Mouse (Mus musculus): ENCODE data around the gene Ppig.
"Not testable (repeated sequence)": the region's sequence is repeated elsewhere in the genome, so short reads cannot be mapped to it uniquely, and the experiment has no call there.

The Ppig gene

DNA sequence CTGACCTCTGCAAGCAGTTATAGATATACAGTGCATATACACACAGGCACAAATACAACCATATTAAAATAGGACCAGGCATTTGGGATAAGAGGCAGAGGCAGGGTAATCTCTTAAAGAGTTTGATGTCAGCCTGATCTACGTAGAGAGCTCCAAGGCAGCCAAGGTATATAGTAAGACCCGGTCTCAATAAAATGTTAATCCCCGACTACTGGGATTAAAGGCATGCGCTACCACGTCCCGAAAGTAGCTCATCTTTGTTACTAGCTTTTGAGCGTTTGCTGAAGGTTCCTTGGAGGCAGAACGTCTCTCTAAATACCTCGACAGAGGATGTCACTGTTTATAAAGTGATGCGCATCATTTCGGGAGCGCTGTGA, at the start of gene Ppig:
Gene Ppig, plus strand, starts transcription at position 273 of the 377 bp plus-strand sequence.
- in situ Hi-C loops (cut with MseI, MboI): no loop called here

DNA sequence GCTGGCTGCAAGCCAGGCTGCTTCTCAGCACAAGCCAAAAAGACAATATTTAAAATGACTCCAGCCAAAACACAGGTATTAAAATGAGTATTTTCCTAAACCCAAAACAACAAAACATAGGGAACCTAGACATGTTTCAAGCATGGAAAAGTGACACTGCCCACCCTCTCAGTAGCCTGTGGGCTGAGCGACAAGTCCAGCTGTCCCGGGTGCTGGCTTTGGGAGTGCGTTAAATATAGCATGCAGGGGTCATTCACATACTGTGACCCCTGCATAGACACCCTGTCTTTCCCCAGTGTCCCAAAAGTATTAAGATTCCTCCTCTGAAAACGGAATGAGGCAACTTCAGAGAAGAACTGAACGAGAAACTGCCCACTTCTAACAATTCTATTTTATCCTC, 48.6 kb upstream of the Ppig start:
- in situ Hi-C loops (cut with MseI, MboI): no loop called here

DNA sequence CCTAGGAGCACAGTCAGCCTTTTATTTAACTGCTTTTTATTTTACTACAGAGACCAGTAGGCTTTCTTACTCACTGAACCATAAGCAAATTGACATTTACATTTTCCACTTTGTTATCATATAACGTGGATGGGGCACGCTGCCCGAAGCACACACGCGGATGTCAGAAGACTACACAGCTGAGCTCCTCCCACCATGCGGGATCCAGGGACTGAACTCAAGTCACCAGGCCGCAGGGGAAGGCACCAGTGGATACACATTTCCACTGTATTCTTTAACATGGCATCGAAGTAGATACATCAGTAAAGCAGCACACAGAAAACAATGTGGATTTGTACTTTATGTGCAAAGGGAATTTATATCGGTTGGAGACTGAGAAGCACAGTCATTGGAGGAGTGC, 47.1 kb upstream of the Ppig start:
- in situ Hi-C loops (cut with MseI, MboI): no loop called here

DNA sequence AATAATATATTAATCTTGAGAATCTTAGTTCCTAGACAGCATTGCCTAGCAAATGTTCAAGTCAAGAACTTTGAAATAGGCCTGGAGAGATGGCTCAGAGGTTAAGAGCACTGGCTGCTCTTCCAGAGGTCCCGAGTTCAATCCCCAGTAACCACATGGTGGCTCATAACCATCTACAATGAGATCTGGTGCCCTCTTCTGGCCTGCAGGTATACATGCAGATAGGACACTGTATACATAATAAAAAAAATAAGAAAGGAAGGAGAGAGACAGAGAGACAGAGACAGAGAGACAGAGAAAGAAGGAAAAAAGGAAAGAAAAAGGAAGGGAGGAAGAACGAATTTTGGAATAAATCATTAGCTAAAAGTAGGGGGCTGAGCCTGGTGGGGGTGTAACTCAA, 45.6 kb upstream of the Ppig start:
- in situ Hi-C loops (cut with MseI, MboI): no loop called here

DNA sequence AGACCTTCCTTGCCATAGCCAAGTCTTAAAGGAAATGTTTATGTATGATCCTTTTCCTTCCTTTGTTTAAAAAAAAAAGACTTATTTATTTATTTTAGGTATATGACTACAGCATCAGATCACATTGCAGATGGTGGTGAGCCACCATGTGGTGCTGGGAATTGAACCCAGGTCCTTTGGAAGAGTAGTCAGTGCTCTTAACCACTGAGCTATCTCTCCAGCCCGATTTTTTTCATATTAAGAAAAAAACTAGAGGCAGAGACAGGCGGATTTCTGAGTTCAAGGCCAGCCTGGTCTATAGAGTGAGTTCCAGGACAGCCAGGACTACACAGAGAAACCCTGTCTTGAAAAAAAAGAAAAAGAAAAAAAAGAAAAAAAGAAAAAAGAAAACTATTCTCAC, 45.1 kb upstream of the Ppig start:
- in situ Hi-C loops (cut with MseI, MboI): not testable (repeated sequence)

DNA sequence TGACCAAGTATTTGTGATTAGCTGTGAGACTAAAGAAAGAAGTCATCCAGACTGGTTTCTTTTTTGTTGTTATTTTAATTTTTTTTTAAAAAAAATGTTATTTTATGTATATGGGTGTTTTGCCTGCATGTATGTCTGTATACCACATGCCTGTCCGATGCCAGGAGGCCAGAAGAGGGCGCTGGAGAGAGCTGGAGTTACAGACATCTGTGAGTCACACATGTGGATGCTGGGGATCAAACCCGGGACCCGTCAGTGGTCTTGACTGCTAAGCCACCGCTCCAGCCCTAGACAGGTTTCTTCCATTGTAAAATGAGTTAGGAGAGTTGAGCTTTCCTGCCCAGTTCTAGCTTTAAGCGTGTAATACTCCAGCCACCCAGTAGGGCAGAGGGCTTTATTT, 42.4 kb upstream of the Ppig start:
- in situ Hi-C loops (cut with MseI, MboI): no loop called here

DNA sequence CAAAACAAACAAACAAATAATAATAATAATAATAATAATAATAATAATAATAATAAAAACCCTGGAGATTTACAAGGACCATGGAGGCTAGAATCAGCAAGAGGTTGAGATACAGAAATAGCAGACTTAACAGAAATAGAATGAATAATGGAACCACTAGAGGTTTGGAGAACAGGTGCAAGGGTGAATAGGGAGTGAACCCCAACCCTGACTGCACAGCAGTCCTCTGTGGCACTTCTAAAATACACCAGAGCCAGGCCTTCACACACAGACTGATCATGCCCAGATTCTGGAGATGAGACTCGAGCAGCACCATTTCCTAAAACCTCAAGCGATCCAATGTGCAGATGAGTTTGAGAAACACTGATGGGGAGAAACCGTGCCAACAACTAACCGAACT, 40.4 kb upstream of the Ppig start:
- in situ Hi-C loops (cut with MseI, MboI): no loop called here

DNA sequence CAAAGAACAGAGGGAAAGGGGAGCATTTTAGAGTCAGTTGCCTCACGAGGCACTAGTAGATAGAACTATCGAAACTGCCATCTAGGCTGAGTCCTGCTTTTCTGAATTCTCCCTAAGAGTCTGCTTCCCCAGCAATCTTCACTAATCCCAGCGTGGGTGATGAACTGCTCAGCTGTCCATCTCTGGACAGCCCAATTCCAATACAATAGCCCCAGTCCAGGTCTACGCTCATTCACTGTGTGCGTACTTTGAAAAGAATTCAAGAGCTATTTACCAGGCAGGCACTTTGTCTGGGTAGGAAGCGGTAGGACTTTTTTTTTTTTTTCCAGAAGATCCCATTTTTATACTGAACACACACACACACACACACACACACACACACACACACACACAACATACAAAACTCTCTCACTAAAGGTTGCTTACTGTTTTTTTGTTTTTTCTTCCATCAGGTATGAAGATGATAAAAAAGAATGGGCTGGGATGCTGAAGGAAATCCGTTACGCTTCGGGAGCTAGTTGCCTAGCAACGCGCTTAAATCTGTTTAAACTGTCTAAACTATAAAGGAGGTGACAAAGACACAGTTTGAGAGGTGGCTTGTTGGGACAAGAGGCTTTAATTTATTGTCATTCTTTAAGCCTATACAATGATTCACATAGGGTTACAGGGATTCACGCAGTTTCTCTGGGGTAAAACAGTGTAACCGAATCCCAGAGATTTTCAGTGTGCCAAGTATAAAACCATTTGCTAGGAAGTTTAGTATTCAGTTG, 39.1 kb upstream of the Ppig start:
- in situ Hi-C loops (cut with MseI, MboI): no loop called here

DNA sequence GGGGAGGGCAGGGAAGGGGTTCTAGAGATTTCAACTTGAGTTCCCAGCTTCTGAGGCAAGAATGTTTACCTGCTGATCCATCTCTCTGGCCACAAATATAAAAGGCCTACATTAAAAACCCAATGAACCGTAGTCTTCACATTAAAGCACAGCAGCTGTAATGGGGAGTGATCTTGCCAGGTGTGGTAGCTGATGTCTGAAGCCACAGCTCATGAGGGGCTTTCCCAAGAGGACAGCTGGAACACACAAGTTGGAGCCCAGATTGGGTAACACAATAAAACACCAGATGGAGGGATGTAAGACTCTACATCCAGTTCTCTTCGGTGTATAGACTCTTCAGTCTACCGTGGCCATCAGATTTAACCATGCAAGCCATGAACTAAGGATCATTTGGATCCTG, 37.9 kb upstream of the Ppig start:
- in situ Hi-C loops (cut with MseI, MboI): no loop called here

DNA sequence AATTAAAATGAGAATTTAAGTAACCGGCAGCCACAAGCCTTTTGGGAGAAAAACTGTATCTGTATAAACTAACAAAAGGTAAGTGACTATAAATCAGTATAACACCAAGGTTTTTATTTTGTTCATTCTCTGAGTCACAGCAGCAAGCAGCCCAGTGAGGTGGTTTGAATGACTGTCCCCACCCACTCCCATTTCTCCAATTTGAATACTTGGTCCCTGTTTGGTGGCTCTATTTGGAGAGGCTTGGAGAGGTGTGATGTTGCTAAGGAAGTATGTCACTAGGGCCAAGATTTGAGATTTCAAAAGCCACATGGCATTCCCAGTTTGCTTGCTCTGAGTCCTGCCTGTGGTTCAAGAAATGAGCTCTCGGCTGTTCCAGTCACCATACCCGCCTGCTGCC, 32.1 kb upstream of the Ppig start:
- in situ Hi-C loops (cut with MseI, MboI): no loop called here

DNA sequence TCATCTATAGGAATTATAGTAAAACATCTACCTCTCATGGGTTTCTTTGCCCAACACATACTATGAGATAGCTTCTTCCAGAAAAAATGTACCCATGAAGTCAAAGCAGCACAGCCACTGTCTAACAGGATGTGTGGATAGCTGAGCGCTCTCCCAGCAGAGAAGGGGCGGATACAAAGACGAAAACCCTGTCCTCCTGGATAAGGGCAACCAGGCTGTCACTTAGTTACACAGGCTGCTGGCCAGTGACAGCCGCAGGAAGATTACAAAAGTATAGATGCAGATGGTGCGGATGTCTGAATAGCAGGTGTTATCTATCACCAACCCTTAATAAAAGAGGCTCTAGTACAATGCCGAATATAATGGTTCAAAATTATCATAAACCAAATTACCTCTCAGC, 31.5 kb upstream of the Ppig start:
- in situ Hi-C loops (cut with MseI, MboI): no loop called here

DNA sequence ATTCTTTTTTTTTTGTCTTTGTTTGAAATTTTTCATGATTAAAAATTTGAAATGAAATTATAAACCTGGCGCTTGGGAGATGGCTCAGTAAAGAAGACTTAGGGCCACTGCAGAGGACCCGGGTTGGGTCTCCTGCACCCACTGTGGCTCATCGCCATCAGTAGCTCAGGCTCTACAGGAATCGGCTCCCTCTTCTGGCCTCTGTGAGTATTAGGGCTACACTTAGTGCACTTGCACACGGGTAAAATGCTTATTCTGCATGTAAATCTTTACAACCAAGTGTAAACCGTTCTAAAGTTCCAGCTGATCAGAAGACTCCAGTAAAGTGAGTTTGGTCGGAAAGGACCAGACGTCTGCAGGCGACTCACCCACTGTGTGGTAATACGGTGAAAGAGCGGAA, 28.8 kb upstream of the Ppig start:
- in situ Hi-C loops (cut with MseI, MboI): no loop called here

DNA sequence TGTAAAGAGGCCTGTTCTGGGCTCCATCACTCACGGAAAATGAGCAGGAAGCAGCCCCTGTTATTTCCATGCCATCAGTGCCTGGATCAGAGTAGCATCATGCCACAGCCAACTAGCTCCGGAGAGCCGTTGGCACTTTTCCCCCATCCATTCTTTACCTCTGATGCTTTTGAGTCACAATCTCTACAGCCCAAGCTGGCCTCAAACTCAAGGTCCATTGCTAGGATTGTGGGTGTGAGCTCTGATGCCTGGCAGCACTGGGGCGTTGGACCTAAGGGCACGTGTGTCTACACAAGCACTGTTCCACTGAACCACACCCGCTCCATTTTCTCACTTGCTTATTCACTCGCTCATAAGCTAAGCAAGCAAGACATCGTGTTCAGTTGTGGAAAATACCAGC, 21.9 kb upstream of the Ppig start:
- in situ Hi-C loops (cut with MseI, MboI): no loop called here

DNA sequence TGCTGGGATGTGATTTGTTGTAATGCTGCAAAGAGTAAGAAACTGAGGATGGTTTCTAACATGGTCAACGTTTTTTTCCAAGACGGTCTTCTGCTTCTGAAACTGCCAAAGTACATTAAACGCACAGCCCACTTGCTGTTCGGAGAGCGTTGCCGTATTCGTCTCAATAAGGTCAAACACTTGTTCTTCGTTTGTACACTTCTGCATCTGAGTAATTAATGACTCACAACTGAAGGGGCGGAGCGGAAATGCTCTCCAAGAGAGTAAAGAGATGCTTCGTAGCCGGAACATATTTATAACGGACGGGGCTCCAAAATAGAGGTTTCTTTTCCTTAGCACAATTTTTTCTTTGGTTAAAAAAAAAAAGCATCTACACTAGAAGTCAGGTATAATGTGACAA, 10.2 kb upstream of the Ppig start:
- in situ Hi-C loops (cut with MseI, MboI): no loop called here

DNA sequence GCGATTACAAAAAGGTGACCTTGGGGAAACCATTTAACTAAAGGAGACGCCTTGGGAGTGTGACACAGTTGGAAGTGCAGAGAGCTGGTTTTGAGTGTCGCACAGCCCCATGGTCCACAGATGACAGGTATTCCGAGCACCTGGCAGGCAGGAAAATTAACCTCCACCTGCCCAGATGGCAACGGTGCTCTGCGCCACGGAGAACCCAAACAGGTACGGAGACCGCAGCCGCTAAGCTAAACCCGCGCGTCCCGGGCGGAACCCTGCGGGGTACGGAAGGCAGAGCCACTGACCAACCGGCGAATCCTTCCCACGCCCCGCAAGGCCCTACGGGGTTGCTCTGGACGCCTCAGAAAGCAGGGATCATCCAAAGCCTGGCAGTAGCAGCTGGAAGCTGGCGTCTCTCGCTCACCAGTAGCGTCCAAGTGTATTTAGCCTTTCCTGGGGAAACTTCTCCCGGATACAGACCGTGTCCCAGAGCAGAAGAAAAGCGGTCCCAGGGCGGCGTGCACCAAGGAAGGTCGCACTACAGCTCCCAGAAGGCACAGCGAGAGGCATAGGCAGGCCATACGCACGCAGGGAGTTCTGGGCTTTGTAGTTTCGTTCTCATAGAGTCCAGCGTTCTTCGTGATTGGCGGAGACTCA, 9.2 kb upstream of the Ppig start, which contains the start of gene Fastkd1:
Gene Fastkd1, minus strand, starts transcription at position 536 of the 645 bp plus-strand sequence.
- in situ Hi-C loops (cut with MseI, MboI): no loop called here

DNA sequence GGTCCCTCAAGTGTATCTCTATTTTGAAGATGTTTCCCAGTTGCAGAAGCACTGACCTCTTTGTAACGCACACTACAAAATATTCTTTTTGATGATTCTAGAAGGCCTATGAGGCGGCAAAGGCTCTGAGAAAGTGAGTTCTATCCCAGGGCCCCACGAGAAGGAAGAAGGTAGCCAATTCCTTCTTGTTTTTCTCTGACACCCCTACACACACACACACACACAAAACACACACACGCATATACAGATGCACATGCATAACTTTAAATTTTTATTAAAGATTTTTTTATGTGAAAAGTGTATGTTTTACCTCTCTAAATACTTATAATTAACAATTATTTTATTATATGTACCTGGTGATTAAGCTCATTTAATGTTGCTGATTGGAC, 8.7 kb upstream of the Ppig start:
- in situ Hi-C loops (cut with MseI, MboI): no loop called here

DNA sequence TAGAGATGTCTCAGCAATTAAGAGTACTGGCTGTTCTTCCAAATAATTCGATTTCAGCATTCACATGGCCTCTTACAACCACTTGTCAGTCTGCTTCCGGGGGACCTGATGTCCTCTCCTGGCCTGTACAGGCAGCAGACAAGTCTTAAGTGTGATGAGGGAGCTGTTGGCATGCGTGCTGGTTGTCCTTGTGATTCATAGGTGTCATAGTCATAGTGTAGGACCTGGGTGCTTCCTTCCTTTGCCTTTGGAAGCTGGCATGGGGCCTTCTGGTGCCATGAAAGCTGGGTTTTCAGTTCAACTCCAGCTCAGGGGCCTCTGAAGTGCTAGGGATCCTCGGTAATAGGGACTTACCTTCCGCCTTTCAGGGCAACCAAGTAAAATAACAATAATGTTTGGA, 8.2 kb upstream of the Ppig start:
- in situ Hi-C loops (cut with MseI, MboI): no loop called here

DNA sequence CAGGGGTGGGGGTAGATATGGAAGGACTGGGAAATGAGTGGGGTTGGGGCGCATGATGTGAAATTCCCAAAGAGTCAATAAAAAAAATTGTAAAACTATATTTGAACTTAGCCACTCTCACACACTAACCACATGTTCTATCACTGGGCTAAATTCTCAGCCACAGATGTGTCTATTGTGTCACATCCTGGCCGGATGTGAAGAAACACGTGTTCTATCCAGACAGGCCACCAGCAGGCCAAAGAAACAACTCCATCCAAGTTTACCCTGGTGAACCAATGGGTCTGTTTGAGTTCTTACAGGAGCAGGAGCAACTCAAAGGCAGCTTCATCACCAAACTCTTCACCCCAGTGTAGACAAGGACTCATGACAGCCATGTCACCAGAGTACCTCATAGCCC, 5.9 kb upstream of the Ppig start:
- in situ Hi-C loops (cut with MseI, MboI): no loop called here

DNA sequence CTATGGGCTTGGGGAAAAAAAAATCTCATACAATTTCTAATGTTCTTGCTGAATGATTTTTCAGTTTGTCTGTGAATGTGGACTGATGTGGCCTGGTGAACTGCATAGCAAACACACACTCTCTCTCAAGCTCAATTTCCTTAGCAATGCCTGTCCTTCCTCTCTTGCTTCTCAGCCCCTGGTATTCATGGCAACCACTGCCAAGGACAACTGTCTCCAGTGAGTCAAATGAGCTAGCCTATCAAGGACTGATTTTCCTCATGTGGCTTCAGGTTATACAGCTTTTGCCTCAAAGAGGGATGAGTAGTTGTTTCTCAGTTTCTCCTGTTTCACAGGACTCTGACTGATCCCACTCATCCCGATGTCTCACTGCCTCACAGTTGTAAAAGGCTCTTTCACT, 3.2 kb upstream of the Ppig start:
- in situ Hi-C loops (cut with MseI, MboI): no loop called here

DNA sequence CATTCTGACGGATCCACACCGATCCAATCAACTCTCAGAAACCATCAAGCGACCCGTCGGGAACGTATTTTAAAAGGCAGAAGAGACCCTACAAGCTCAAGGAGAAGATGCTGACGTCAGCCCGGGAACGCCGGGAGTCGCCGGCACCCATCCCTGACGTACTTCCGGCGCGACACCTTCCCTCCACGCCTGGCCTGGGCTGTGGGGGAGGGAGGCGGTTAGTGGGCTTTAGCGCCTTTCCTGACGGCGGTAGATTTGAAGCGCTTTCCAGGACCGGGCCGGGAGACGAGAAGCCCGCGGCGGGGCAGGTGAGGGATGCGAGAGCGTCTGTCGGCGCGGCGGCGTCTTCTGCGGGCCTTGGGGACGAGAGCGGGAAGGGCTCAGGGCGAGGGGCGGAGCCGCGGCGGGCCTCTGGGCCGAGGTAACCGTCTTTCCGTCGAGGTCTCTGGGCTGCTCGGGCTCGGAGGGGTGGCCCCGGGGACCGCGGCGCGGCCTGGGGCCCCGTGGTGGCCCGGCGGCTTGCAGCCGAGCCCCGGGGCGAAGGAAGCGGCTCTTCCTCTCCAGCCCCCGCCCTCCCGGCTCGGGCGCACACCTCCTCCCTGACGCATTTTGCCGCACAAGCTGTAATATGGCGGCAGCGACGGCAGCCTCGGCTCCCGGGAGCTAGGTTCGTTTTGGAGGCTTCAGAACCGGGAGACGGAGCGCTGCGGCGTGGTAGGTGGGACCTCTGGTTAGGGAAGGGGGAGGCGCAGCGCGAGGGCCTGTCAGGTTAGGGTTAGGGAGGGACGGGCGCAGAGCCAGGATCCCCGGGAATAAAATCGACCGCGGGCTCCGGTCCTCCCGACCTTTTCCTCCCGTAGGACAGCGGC, 539 bp downstream of the Ppig start:
- in situ Hi-C loops (cut with MseI, MboI): no loop called here

DNA sequence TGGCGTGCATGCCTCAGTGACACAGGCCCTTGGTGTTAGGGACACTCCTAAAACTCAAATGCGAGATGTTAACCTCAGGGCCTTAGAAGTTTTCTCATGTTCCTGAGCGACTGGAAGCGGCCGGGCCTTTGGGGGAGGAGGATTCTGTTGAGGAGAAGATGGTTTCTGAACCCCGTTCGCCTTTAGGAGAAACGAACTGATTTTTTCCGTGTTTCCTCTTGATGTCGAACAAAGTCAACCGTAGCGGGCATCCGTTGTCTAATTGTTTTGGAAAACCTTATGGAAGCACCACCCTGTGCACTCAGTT, 1.1 kb downstream of the Ppig start:
- in situ Hi-C loops (cut with MseI, MboI): no loop called here

DNA sequence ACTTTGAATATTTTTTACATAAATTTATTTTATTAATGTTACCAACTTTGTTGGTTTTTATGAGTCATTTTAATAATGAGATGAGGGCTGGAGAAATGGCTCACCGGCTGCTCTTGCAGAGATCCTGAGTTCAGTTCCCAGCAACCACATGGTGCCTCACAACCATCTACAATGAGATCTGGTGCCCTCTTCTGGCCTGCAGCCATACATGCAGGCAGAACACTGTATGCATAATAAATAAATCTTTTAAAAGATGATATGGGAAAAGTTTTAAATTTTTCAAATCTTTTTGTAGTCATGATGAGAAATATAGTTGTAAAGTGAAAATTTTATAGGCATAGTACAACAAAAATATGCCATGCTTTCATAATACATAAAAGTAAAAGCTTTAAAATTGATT, 22.7 kb downstream of the Ppig start:
- in situ Hi-C loops (cut with MseI, MboI): no loop called here

DNA sequence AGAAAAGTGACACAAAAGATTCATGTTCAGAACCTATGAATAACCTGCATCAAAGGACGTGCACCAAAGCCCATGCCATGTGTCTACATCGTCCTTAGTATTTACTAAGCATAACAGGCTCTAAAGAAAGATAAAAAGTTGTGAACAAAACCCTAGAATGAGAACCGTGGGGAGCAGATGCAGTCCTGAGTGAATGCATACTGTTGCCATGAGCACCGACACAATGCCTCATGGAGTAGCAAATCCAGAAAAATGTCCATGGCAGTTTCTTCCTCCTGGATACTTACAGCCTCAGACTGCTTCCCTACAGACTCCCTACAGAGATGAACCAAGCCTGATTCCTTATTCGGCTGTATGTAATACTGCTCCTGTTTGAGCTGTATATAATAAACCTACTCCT, 38.6 kb downstream of the Ppig start:
- in situ Hi-C loops (cut with MseI, MboI): no loop called here

Measured in mouse trophoblast stem cell (cell line).